Mouse (Mus musculus): Measurements from ENCODE around the gene Tcea3. TPM values are rescaled to one million over a fixed set of nuclear protein-coding genes. Genes with fewer than 3 reads are reported as not detected.
A peak's percentile ranks its signal among the peaks of the same experiment; 100 is the strongest.

Tcea3 gene
- polyA plus RNA-seq, 1 experiment from 2014 or later, result 12.0 TPM

GRCm38 (mm10) chr4:136302462-136302861, 54.9 kb downstream of the Tcea3 start:
- WGBS, result 41% methylated on average over 4 of the region's 4 CpGs

DNA sequence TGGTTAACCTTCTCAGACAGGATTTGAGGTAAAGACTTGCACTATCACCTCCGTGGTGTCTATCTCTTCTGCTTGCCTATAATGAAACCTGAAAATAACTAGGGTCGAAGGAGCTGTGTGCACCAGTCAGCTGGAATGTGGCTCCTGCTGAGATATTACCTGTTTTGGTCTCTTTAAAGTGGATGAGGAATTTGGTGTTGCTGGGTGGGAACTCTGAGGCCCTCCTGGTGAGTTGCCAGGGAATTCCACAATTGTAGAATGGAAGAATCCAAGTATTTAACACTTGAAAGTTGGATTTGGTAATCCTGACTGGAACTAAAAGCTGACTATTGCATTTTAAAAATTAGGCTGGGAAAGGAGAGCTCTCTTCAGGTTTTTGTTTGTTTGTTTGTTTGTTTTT, 56.7 kb downstream of the Tcea3 start:
- Histone ChIP-seq H3K27me3 (ENCODE audit: insufficient read depth, low read length) (no peaks in the 10 kb centered on the region), H3K4me2 (no peak overlapping the region), H3K36me3 (ENCODE audit: insufficient read depth) (no peaks in the 10 kb centered on the region), H3K9me3 (ENCODE audit: low read depth, low read length) (no peaks in the 10 kb centered on the region), H3K9ac (no peak overlapping the region), H3K27ac (ENCODE audit: low read depth) (no peak overlapping the region), H3K4me3 (ENCODE audit: low read depth, low read length) (no peak overlapping the region), H3K4me1 (ENCODE audit: insufficient read depth) (no peaks in the 10 kb centered on the region)
- TF ChIP-seq CTCF (IDR thresholded peaks at IDR 0.05; ENCODE audit: low read depth), result no peak
- DNase-seq (peak; percentile 67), ATAC-seq (ENCODE audit: insufficient read depth) (no peak)
- WGBS, result 31% methylated on average over 2 of the region's 2 CpGs

More at GRCm38 (mm10) chr4:136302462-136302861, 54.9 kb downstream of the Tcea3 start:
- Histone ChIP-seq H3K9me3 (ENCODE audit: low read depth, low read length) (no peaks in the 10 kb centered on the region), H3K27ac (ENCODE audit: low read depth) (no peak overlapping the region), H3K27me3 (ENCODE audit: insufficient read depth, low read length) (no peaks in the 10 kb centered on the region), H3K4me1 (ENCODE audit: insufficient read depth) (no peaks in the 10 kb centered on the region), H3K4me3 (ENCODE audit: low read depth, low read length) (no peak overlapping the region), H3K4me2 (no peak overlapping the region), H3K9ac (no peak overlapping the region), H3K36me3 (ENCODE audit: insufficient read depth) (no peaks in the 10 kb centered on the region)
- DNase-seq, result no peak
- ATAC-seq (ENCODE audit: insufficient read depth), result no peak
- TF ChIP-seq CTCF (IDR thresholded peaks at IDR 0.05; ENCODE audit: low read depth), result no peak

GRCm38 (mm10) chr4:136308355-136308754, 60.8 kb downstream of the Tcea3 start:
- Histone ChIP-seq H3K9ac (no peak overlapping the region), H3K27me3 (ENCODE audit: insufficient read depth, low read length) (no peaks in the 10 kb centered on the region), H3K27ac (ENCODE audit: low read depth) (no peak overlapping the region), H3K4me1 (ENCODE audit: insufficient read depth) (peaks cover 5% of the 10 kb centered on the region; the same call in 1 of the 2 replicates), H3K9me3 (ENCODE audit: low read depth, low read length) (no peaks in the 10 kb centered on the region), H3K4me3 (ENCODE audit: low read depth, low read length) (no peak overlapping the region), H3K36me3 (ENCODE audit: insufficient read depth) (no peaks in the 10 kb centered on the region), H3K4me2 (no peak overlapping the region)
- 51% methylated on average over 2 of the region's 2 CpGs for WGBS
- TF ChIP-seq CTCF (IDR thresholded peaks at IDR 0.05; ENCODE audit: low read depth), result no peak
- ATAC-seq (ENCODE audit: insufficient read depth), result no peak
- no peak for DNase-seq

DNA sequence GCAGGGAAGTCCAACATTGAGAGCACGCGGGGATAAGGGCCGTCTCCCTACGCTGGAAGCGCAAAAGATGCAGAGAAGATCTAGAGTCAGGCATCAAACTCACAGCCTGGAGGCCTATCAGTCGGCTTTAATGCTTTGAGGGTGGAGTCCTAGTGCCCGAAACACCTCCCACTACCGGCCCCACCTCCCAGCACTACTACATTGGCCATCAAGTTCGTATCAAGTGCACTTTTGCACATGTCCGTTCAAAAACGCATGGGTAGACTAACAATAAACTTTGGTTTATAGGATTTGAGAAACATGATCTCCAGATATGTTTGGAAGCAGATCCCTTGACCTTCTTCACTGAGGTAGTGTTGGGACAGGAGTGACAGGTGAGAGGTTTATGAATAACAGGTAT, 62.3 kb downstream of the Tcea3 start:
- Histone ChIP-seq H3K9me3 (ENCODE audit: low read depth, low read length) (no peaks in the 10 kb centered on the region), H3K36me3 (ENCODE audit: insufficient read depth) (no peaks in the 10 kb centered on the region), H3K27me3 (ENCODE audit: insufficient read depth, low read length) (no peaks in the 10 kb centered on the region), H3K4me2 (peak overlapping the region; percentile 88), H3K27ac (ENCODE audit: low read depth) (peak overlapping the region; percentile 99), H3K4me3 (ENCODE audit: low read depth, low read length) (peak overlapping the region; percentile 100), H3K9ac (peak overlapping the region; percentile 100), H3K4me1 (ENCODE audit: insufficient read depth) (peaks cover 5% of the 10 kb centered on the region; the same call in 1 of the 2 replicates)
- peak; percentile 81 for DNase-seq
- no peak for TF ChIP-seq CTCF (IDR thresholded peaks at IDR 0.05; ENCODE audit: low read depth)
- WGBS, result 3% methylated on average over 11 of the region's 11 CpGs
- ATAC-seq (ENCODE audit: insufficient read depth), result peak; percentile 21; the same call in 1 of the 2 replicates

GRCm38 (mm10) chr4:136310229-136311041, 62.9 kb downstream of the Tcea3 start, which contains the start of gene Hnrnpr:
Hnrnpr (plus strand) TSS chr4:136310942.
- ATAC-seq (ENCODE audit: insufficient read depth), result peak; percentile 99
- WGBS, result under 1% methylated on average over 65 of the region's 65 CpGs

DNA sequence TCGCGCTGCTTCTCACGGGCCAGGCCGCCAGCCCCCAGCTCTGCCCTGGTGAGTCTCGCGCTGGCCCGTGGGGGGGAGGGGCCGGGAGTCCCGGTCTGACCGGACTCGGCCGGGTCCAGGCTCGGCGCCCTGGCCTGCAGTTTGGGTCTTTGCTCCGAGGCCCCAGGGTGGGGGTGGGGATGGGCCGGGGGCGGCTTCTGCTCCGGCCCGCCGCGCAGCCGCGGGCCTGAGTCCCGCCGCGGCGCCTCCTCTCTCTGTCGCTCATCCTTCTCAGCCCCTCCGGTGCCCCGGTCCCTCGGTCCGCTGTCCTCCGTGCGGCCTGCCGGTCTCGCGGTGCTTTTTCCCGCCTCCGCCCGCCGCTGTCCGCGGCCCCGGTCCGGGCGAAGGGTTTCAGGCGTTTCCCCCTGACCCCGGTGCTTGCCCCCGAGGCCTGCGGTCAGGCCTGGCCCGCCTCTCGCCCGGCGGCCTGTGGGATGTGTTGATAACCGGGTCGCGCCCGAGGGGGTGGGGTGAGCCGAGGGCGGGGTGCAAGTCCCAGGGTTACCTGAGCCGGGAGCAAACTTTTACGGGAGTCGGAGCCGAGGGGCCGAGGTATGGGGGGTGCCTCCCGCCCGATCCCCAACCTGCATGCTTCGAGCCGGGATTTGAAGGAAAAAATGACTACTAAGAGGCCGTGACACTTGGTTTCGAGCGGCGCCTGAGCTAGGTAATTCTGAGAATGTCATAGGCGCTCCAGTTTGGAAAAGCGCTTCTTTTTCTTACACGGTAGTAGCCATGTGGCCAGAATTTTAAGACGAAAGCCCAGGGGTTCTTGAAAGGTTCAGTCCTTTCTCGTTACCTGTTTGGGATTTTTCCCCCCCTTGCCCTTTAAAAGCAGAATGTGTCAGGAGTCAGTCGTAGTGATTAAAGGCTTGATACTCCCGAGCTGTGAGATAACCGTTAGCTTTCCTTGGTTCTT, 63.8 kb downstream of the Tcea3 start:
- Histone ChIP-seq H3K9me3 (ENCODE audit: low read depth, low read length) (no peaks in the 10 kb centered on the region), H3K4me2 (peak overlapping the region; percentile 88), H3K36me3 (ENCODE audit: insufficient read depth) (0 out of 2 replicates have a peak, but pooled peaks cover 2% of the 10 kb centered on the region), H3K27me3 (ENCODE audit: insufficient read depth, low read length) (no peaks in the 10 kb centered on the region), H3K4me1 (ENCODE audit: insufficient read depth) (peaks cover 5% of the 10 kb centered on the region; the same call in 1 of the 2 replicates), H3K27ac (ENCODE audit: low read depth) (peak overlapping the region; percentile 99), H3K4me3 (ENCODE audit: low read depth, low read length) (peak overlapping the region; percentile 100), H3K9ac (peak overlapping the region; percentile 100)
- DNase-seq (peak; percentile 52), ATAC-seq (ENCODE audit: insufficient read depth) (peak; percentile 4; the same call in 1 of the 2 replicates)
- TF ChIP-seq CTCF (IDR thresholded peaks at IDR 0.05; ENCODE audit: low read depth), result no peak
- under 1% methylated on average over 79 of the region's 81 CpGs for WGBS

More at GRCm38 (mm10) chr4:136310229-136311041, 62.9 kb downstream of the Tcea3 start, which contains the start of gene Hnrnpr:
- Histone ChIP-seq H3K9ac (peak within 1 kb of the TSS; percentile 100), H3K27me3 (ENCODE audit: insufficient read depth, low read length) (no peaks in the 10 kb centered on the region), H3K36me3 (ENCODE audit: insufficient read depth) (no peaks in the 10 kb centered on the region), H3K4me1 (ENCODE audit: insufficient read depth) (peaks cover 5% of the 10 kb centered on the region; the same call in 1 of the 2 replicates), H3K4me3 (ENCODE audit: low read depth, low read length) (peak within 1 kb of the TSS; percentile 100), H3K4me2 (peak within 1 kb of the TSS; percentile 88), H3K27ac (ENCODE audit: low read depth) (peak within 1 kb of the TSS; percentile 99), H3K9me3 (ENCODE audit: low read depth, low read length) (no peaks in the 10 kb centered on the region)
- peak; percentile 100 for DNase-seq
- no peak for TF ChIP-seq CTCF (IDR thresholded peaks at IDR 0.05; ENCODE audit: low read depth)

All from lung, embryonic 14.5 days (tissue).